Mouse (Mus musculus) cortical plate, adult 2 months (tissue): ENCODE results near the gene Plcd3. TPM values are rescaled to one million over a fixed set of nuclear protein-coding genes. Genes with fewer than 3 reads are reported as not detected.

Experiments
- H3K27ac ChIP-seq: fragments of 200-500 bp; 2 replicates; pipeline ENCODE4 v1.5.1; 2012; ENCODE audit warnings: low read length, control low read depth, inconsistent platforms; ENCODE audit not compliant: insufficient read depth
- H3K4me1 ChIP-seq: fragments of 200-500 bp; 2 replicates; pipeline ENCODE4 v1.6.1; 2011; ENCODE audit warnings: low read length; ENCODE audit not compliant: control insufficient read depth, insufficient read depth
- H3K4me3 ChIP-seq: fragments of 200-500 bp; 2 replicates; pipeline ENCODE4 v1.5.1; 2011; ENCODE audit warnings: mild to moderate bottlenecking, low read length, control low read depth; ENCODE audit not compliant: insufficient read depth
- CTCF ChIP-seq: fragments of 200-500 bp; IDR thresholded peaks from 2 replicates; pipeline ENCODE4 v1.5.1; 2011; ENCODE audit warnings: mild to moderate bottlenecking, control low read depth, low read length; ENCODE audit not compliant: insufficient read depth; ENCODE audit errors: extremely low read depth
- POLR2A ChIP-seq: fragments of 200-500 bp; IDR thresholded peaks from 2 replicates; pipeline ENCODE4 v1.6.1; 2011; ENCODE audit warnings: mild to moderate bottlenecking, low read length, control low read depth; ENCODE audit not compliant: insufficient read depth; ENCODE audit errors: extremely low read depth
- polyA plus RNA-seq: library from polyadenylated mRNA; depleted of rRNA; stranded (reverse); fragments of >200 nt; gene quantifications from 2 replicates; pipeline ENCODE4 v1.2.3, GENCODE M21; 2012

The Plcd3 gene
- polyA plus RNA-seq, 1 experiment, result 17.1 TPM

GRCm38 (mm10) chr11:103068272-103068671 is 33.2 kb downstream of the Plcd3 start:
- Histone ChIP-seq H3K27ac (no peak overlapping the region), H3K4me1 (no peaks in the 10 kb centered on the region), H3K4me3 (no peak overlapping the region)
- TF ChIP-seq CTCF (no peak), POLR2A (no peak)

- Histone ChIP-seq H3K4me1 (no peaks in the 10 kb centered on the region), H3K27ac (no peak overlapping the region), H3K4me3 (no peak overlapping the region)
- TF ChIP-seq POLR2A, result no peak
- TF ChIP-seq CTCF, result no peak
These were observed 33.9 kb downstream of the Plcd3 start for GRCm38 (mm10) chr11:103067457-103068001.

GRCm38 (mm10) chr11:103067051-103067361 is 34.5 kb downstream of the Plcd3 start:
- Histone ChIP-seq H3K4me3 (no peak overlapping the region), H3K27ac (no peak overlapping the region), H3K4me1 (no peaks in the 10 kb centered on the region)
- TF ChIP-seq CTCF, result no peak
- no peak for TF ChIP-seq POLR2A

GRCm38 (mm10) chr11:103066191-103067050 is 35.0 kb downstream of the Plcd3 start:
- Histone ChIP-seq H3K4me1 (no peaks in the 10 kb centered on the region), H3K4me3 (no peak overlapping the region), H3K27ac (no peak overlapping the region)
- TF ChIP-seq POLR2A (no peak), CTCF (no peak)

GRCm38 (mm10) chr11:103058499-103059085 is 42.9 kb downstream of the Plcd3 start:
- no peak for TF ChIP-seq POLR2A
- TF ChIP-seq CTCF, result no peak
- no peaks in the 10 kb centered on the region for H3K4me1 ChIP-seq
- no peak overlapping the region for H3K27ac ChIP-seq
- no peak overlapping the region for H3K4me3 ChIP-seq

- Histone ChIP-seq H3K4me3 (no peak overlapping the region), H3K4me1 (no peaks in the 10 kb centered on the region), H3K27ac (no peak overlapping the region)
- TF ChIP-seq POLR2A (no peak), CTCF (no peak)
These were observed 44.8 kb downstream of the Plcd3 start for GRCm38 (mm10) chr11:103056636-103057035.

GRCm38 (mm10) chr11:103054798-103055197 is 46.7 kb downstream of the Plcd3 start:
- Histone ChIP-seq H3K4me1 (no peaks in the 10 kb centered on the region), H3K27ac (no peak overlapping the region), H3K4me3 (no peak overlapping the region)
- peak; percentile 69 for TF ChIP-seq CTCF
- TF ChIP-seq POLR2A, result no peak

GRCm38 (mm10) chr11:103053191-103054076 is 48.0 kb downstream of the Plcd3 start:
- TF ChIP-seq CTCF, result no peak
- no peak for TF ChIP-seq POLR2A
- peak overlapping the region; percentile 76; the same call in 1 of the 2 replicates for H3K27ac ChIP-seq
- no peak overlapping the region for H3K4me3 ChIP-seq
- H3K4me1 ChIP-seq, result no peaks in the 10 kb centered on the region

- Histone ChIP-seq H3K4me3 (no peak overlapping the region), H3K27ac (peak overlapping the region; percentile 2; the same call in 1 of the 2 replicates), H3K4me1 (no peaks in the 10 kb centered on the region)
- no peak for TF ChIP-seq POLR2A
- TF ChIP-seq CTCF, result no peak
These were observed 49.4 kb downstream of the Plcd3 start for GRCm38 (mm10) chr11:103052078-103052477.
